Mouse (Mus musculus) cerebellum, adult 11-12 months (tissue): Measurements from ENCODE around the gene Dnah2.
"Not testable (repeated sequence)": the region's sequence is repeated elsewhere in the genome, so short reads cannot be mapped to it uniquely, and the experiment has no call there.

ENCODE experiments used
- DNase-seq: peaks from one replicate; pipeline ENCODE4 v3.0.0; 2022

The Dnah2 gene

GRCm38 (mm10) chr11:69563373-69563772, 14.5 kb upstream of the Dnah2 start:
- DNase-seq = no peak

- no peak for DNase-seq
These were observed 12.3 kb upstream of the Dnah2 start for GRCm38 (mm10) chr11:69560896-69561854.

GRCm38 (mm10) chr11:69559851-69560765, 11.2 kb upstream of the Dnah2 start, which contains the start of gene Efnb3:
Gene Efnb3 (minus strand): TSS chr11:69560205.
- DNase-seq = no peak

GRCm38 (mm10) chr11:69559183-69559582, 10.3 kb upstream of the Dnah2 start:
- no peak for DNase-seq

- no peak for DNase-seq
These were observed 9.8 kb upstream of the Dnah2 start for GRCm38 (mm10) chr11:69558756-69559155.

GRCm38 (mm10) chr11:69557381-69557958, 8.6 kb upstream of the Dnah2 start:
- no peak for DNase-seq

- no peak for DNase-seq
These were observed 5.7 kb upstream of the Dnah2 start for GRCm38 (mm10) chr11:69554539-69555140.

- no peak for DNase-seq
These were observed 4.4 kb upstream of the Dnah2 start for GRCm38 (mm10) chr11:69553341-69553721.

GRCm38 (mm10) chr11:69552622-69553340, 3.9 kb upstream of the Dnah2 start:
- no peak for DNase-seq

- DNase-seq = no peak
These were observed 2.4 kb upstream of the Dnah2 start for GRCm38 (mm10) chr11:69551310-69551709.

GRCm38 (mm10) chr11:69547071-69547470, 1.8 kb downstream of the Dnah2 start:
- DNase-seq = no peak

GRCm38 (mm10) chr11:69546423-69547053, 2.4 kb downstream of the Dnah2 start:
- peak; percentile 70 for DNase-seq

- DNase-seq = no peak
These were observed 3.0 kb downstream of the Dnah2 start for GRCm38 (mm10) chr11:69545957-69546356.

- DNase-seq = no peak
These were observed 5.3 kb downstream of the Dnah2 start for GRCm38 (mm10) chr11:69543598-69543997.

GRCm38 (mm10) chr11:69541741-69542140, 7.2 kb downstream of the Dnah2 start:
- not testable (repeated sequence) for DNase-seq

- no peak for DNase-seq
These were observed 8.2 kb downstream of the Dnah2 start for GRCm38 (mm10) chr11:69540700-69541099.

- DNase-seq = no peak
These were observed 13.9 kb downstream of the Dnah2 start for GRCm38 (mm10) chr11:69534990-69535389.

GRCm38 (mm10) chr11:69532480-69533150, 16.3 kb downstream of the Dnah2 start:
- peak; percentile 33 for DNase-seq

GRCm38 (mm10) chr11:69530755-69531154, 18.2 kb downstream of the Dnah2 start:
- DNase-seq = not testable (repeated sequence)

- not testable (repeated sequence) for DNase-seq
These were observed 18.6 kb downstream of the Dnah2 start for GRCm38 (mm10) chr11:69530281-69530680.

GRCm38 (mm10) chr11:69528031-69528390, 20.9 kb downstream of the Dnah2 start:
- DNase-seq = no peak
